ENCODE assay signal across 19 mouse cellular contexts in genomic region chr14:45503934-45504333, GRCm38 (mm10). TPM values are rescaled to one million over a fixed set of nuclear protein-coding genes. Genes with fewer than 3 reads are reported as not detected.
A peak's percentile ranks its signal among the peaks of the same experiment; 100 is the strongest.
DNase-seq lines count a peak whose midpoint lies in the region; ATAC-seq and TF ChIP-seq lines count a peak whose summit lies in the region.
"Had no signal": no experiment of that assay in that cellular context is flagged by ENCODE, and none has a peak within 500 bp of the region (broad histone marks: within the 10 kb centered on the region; RNA-seq: fewer than 3 reads in every experiment).

No protein-coding gene starts in this region.

- peaks cover 38% of the 10 kb centered on the region for H3K36me3 ChIP-seq in heart, postnatal 0 days (replicated peaks; ENCODE audit: control insufficient read depth, insufficient read depth, low read length)
- 0 out of 2 replicates have a peak, but pooled peaks cover under 1% of the 10 kb centered on the region for H3K36me3 ChIP-seq in liver, adult 2 months (ENCODE audit: control insufficient read depth, insufficient read depth, low read length)
- H3K36me3 ChIP-seq in midbrain, embryonic 16.5 days (ENCODE audit: control insufficient read depth, insufficient read depth, low read length), result no peaks in the 10 kb centered on the region

- H3K9me3 ChIP-seq in heart, postnatal 0 days (replicated peaks; ENCODE audit: control insufficient read depth, low read length), result no peaks in the 10 kb centered on the region
- no peaks in the 10 kb centered on the region for H3K9me3 ChIP-seq in midbrain, embryonic 16.5 days (replicated peaks; ENCODE audit: control insufficient read depth, low read length, poor library complexity, severe bottlenecking)
- H3K9me3 ChIP-seq: hindbrain, embryonic 13.5 days had no signal

- TF ChIP-seq POLR2A in liver, adult 2 months (IDR thresholded peaks at IDR 0.05; ENCODE audit: extremely low read depth, insufficient read depth, low read length), result no peak

- peaks cover 58% of the 10 kb centered on the region for H3K79me2 ChIP-seq in liver, adult 2 months (ENCODE audit: control insufficient read depth, insufficient read depth, low read length)

- no peaks in the 10 kb centered on the region for H3K27me3 ChIP-seq in heart, postnatal 0 days (ENCODE audit: control insufficient read depth, insufficient read depth, low read length)
- no peaks in the 10 kb centered on the region for H3K27me3 ChIP-seq in liver, adult 2 months (ENCODE audit: control insufficient read depth, insufficient read depth, low read length)
- H3K27me3 ChIP-seq in midbrain, embryonic 16.5 days (ENCODE audit: control insufficient read depth, insufficient read depth, low read depth, low read length), result no peaks in the 10 kb centered on the region
- H3K27me3 ChIP-seq: hindbrain, embryonic 13.5 days had no signal

- no peak overlapping the region for H3K9ac ChIP-seq in heart, postnatal 0 days (replicated peaks; ENCODE audit: low read depth, low read length)
- no peak overlapping the region for H3K9ac ChIP-seq in liver, adult 2 months (ENCODE audit: low read depth, low read length)
- H3K9ac ChIP-seq in midbrain, embryonic 16.5 days (ENCODE audit: low read depth, low read length), result no peak overlapping the region
- H3K9ac ChIP-seq: hindbrain, embryonic 13.5 days had no signal

- ATAC-seq in heart, postnatal 0 days (ENCODE audit: insufficient read depth, low read depth), result no peak; the same call in 1 of the 2 replicates
- no peak for ATAC-seq in midbrain, embryonic 16.5 days
- ATAC-seq: CD4-positive, CD25-positive, alpha-beta regulatory T cell, adult 4 months; forebrain, embryonic 14.5 days; hindbrain, postnatal 0 days had no signal

- 64% methylated on average over 3 of the region's 3 CpGs for WGBS in heart, postnatal 0 days
- 42% methylated on average over 3 of the region's 3 CpGs for WGBS in liver, adult 2 months
- 74% methylated on average over 3 of the region's 3 CpGs for WGBS in midbrain, embryonic 16.5 days

- TF ChIP-seq CTCF in gastrocnemius, adult 2 months (IDR thresholded peaks at IDR 0.05), result no peak
- no peak for TF ChIP-seq CTCF in heart, postnatal 0 days (IDR thresholded peaks at IDR 0.05; ENCODE audit: low read depth)
- no peak for TF ChIP-seq CTCF in liver, adult 2 months (IDR thresholded peaks at IDR 0.05; ENCODE audit: low read depth, low read length)

- intact Hi-C loops in gastrocnemius, adult 2 months (cut with DNase I), result no loop called here
- intact Hi-C loops in heart, postnatal 25 days (cut with DNase I), result no loop called here

- peaks cover 46% of the 10 kb centered on the region for H3K4me1 ChIP-seq in heart, postnatal 0 days (ENCODE audit: control insufficient read depth, insufficient read depth)
- peaks cover 41% of the 10 kb centered on the region for H3K4me1 ChIP-seq in liver, adult 2 months (ENCODE audit: control insufficient read depth, insufficient read depth, low read length)
- H3K4me1 ChIP-seq in midbrain, embryonic 16.5 days (ENCODE audit: control insufficient read depth, insufficient read depth, low read length), result peaks cover 18% of the 10 kb centered on the region

- no peak overlapping the region for H3K4me3 ChIP-seq in gastrocnemius, adult 2 months
- no peak overlapping the region for H3K4me3 ChIP-seq in heart, postnatal 0 days (ENCODE audit: low read depth, low read length)
- H3K4me3 ChIP-seq in liver, adult 2 months (ENCODE audit: insufficient read depth, low read depth, low read length), result no peak overlapping the region
- no peak overlapping the region for H3K4me3 ChIP-seq in midbrain, embryonic 16.5 days (ENCODE audit: low read depth, low read length)
- H3K4me3 ChIP-seq: embryonic facial prominence, embryonic 10.5 days; hindbrain, embryonic 13.5 days had no signal

- no peak for TF ChIP-seq EP300 in heart, postnatal 0 days (IDR thresholded peaks at IDR 0.05; ENCODE audit: low read depth)

- peak overlapping the region; percentile 82 for H3K27ac ChIP-seq in gastrocnemius, adult 2 months
- peak overlapping the region; percentile 53; the same call in 1 of the 2 replicates for H3K27ac ChIP-seq in heart, postnatal 0 days (ENCODE audit: low read depth)
- H3K27ac ChIP-seq in liver, adult 2 months (replicated peaks; ENCODE audit: insufficient read depth, low read depth, low read length), result peak overlapping the region; percentile 55; the same call in 1 of the 2 replicates
- H3K27ac ChIP-seq in midbrain, embryonic 16.5 days (ENCODE audit: low read length), result no peak overlapping the region
- H3K27ac ChIP-seq: embryonic facial prominence, embryonic 10.5 days; hindbrain, embryonic 13.5 days; hindbrain, postnatal 0 days had no signal

- no peak for DNase-seq in gastrocnemius, adult 2 months
- DNase-seq in gastrocnemius, adult 8-10 months (ENCODE audit: low spot score in 2 of 2), result no peak
- DNase-seq in heart, postnatal 0 days (ENCODE audit: low spot score), result no peak
- DNase-seq in heart, postnatal 25 days (ENCODE audit: low spot score), result no peak
- DNase-seq in liver, adult 2 months (ENCODE audit: extremely low read depth, low read depth, low spot score), result no peak
- DNase-seq in liver (no peak), ZHBTc4 (ENCODE audit: low read depth, low spot score) (peak; percentile 76)
- DNase-seq: B cell, adult 2 months; cerebellum, adult 2 months; cerebellum, postnatal 10 days; gastrocnemius, postnatal 10 days; heart, postnatal 4 days had no signal

- H3K4me2 ChIP-seq in heart, postnatal 0 days (ENCODE audit: low read depth, low read length), result no peak overlapping the region
- no peak overlapping the region for H3K4me2 ChIP-seq in midbrain, embryonic 16.5 days (ENCODE audit: low read length)
- H3K4me2 ChIP-seq: hindbrain, embryonic 13.5 days had no signal

RNA-seq across cellular contexts. Expression of gene Fermt2, which starts 26.0 kb away (rescaled TPM):
- 100 to 1,000 TPM; 214 to 243 TPM for total RNA-seq in gastrocnemius, adult 2 months (2021)
- total RNA-seq in gastrocnemius, adult 8-10 months (2022), result 100 to 1,000 TPM; 229 to 294 (median 246) TPM
- total RNA-seq in heart, postnatal 0 days (2014; rRNA removed; ENCODE audit: low replicate concordance), result 119 TPM in 2 replicates
- 211 and 221 TPM in 2 replicates for polyA plus RNA-seq in heart, postnatal 0 days (2015; fragmentation: Nextera tagmentation; extraction: Ambion mirVana)
- total RNA-seq in heart, postnatal 25 days (2021), result 100 to 1,000 TPM; 253 to 256 TPM
- 95.1 and 104 TPM in 2 replicates for total RNA-seq in liver, adult 2 months (2014; rRNA removed)
- polyA plus RNA-seq in liver, adult 2 months (2012; rRNA removed), result 37.4 and 49.7 TPM in 2 replicates
- 66.1 and 66.4 TPM in 2 replicates for polyA plus RNA-seq in midbrain, embryonic 16.5 days (2015; fragmentation: Nextera tagmentation; extraction: Ambion mirVana)
- total RNA-seq: MEL had no signal
- polyA plus RNA-seq: CD4-positive, CD25-positive, alpha-beta regulatory T cell, adult 4 months had no signal
